Mouse (Mus musculus): ENCODE data around the gene Sirt6. TPM values are rescaled to one million over a fixed set of nuclear protein-coding genes. Genes with fewer than 3 reads are reported as not detected.
"Not testable (repeated sequence)": the region's sequence is repeated elsewhere in the genome, so short reads cannot be mapped to it uniquely, and the experiment has no call there.

The Sirt6 gene
- total and polyA plus RNA-seq, 2 experiments from 2014 or later = 16.2 to 24.7 TPM

DNA sequence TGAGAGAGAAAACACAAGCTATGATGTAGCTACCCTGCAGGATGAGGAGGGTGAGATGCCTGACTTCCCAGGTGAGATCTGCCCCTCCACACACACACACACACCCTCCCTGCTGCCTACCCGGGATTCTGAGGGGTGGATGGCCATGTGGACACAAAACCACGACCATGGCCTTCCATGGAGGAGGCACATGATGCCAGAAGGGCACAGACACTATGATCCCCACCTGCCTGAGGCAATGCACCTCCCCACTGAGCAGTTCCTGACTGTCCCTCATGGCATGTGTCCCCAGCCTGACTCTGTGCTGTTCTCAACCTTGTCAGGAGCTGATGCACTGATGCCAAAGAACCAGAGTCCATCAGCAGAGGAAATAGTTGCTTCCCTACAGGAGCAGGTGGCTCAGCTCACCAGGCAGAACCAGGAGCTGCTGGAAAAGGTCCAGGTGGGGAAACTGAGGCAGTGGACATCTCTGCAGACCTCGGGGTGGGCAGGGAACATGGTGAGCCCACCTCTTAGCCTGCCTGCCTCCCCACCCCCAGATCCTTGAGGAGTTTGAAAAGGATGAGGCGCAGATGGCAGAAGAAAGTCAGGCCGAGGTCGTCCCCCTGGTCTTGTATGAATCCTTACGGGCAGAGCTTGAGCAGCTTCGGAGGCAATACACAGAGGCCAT lies 14.5 kb upstream of the Sirt6 start:
- DNase-seq (ENCODE audit: low spot score) = no peak
- 73% methylated on average over 8 of the region's 8 CpGs for WGBS

DNA sequence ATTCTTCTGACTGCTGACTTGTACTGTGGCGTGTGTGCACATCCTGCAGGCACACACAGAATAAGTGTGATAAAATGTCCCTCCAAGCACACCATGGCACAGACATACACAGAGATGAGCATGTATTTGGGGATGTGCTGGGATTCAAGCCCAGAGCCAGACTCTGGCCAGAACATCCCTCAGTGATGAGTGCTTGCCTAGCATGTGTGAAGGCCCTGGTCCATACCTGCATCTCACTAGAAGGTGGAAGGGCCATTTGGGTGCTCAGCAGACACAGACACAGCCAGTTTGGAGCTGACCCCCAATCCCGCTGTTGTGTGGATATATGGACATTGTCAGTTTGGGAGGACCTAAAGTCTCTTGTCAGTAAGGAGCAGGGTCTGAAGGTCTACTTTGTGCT lies 14.0 kb upstream of the Sirt6 start:
- no peak for ATAC-seq (ENCODE audit: insufficient read depth, low read depth)
- Histone ChIP-seq H3K9ac (replicated peaks; ENCODE audit: low read depth, low read length) (0 out of 2 replicates have a peak overlapping the region, but pooled peaks have one; percentile 80), H3K4me1 (ENCODE audit: control insufficient read depth, insufficient read depth) (peaks cover 14% of the 10 kb centered on the region), H3K27me3 (ENCODE audit: control insufficient read depth, insufficient read depth, low read length) (no peaks in the 10 kb centered on the region), H3K36me3 (replicated peaks; ENCODE audit: control insufficient read depth, insufficient read depth, low read length) (no peaks in the 10 kb centered on the region), H3K4me2 (ENCODE audit: low read depth, low read length) (no peak overlapping the region), H3K4me3 (ENCODE audit: low read depth, low read length) (no peak overlapping the region), H3K9me3 (replicated peaks; ENCODE audit: control insufficient read depth, low read length) (no peaks in the 10 kb centered on the region), H3K27ac (ENCODE audit: low read depth) (no peak overlapping the region)
- DNase-seq (ENCODE audit: low spot score) = no peak
- TF ChIP-seq CTCF (IDR thresholded peaks at IDR 0.05; ENCODE audit: low read depth) (no peak), EP300 (IDR thresholded peaks at IDR 0.05; ENCODE audit: low read depth) (no peak)
- WGBS = 91% methylated on average over 2 of the region's 2 CpGs

More for the DNA sequence above, 14.5 kb upstream of the Sirt6 start:
- Histone ChIP-seq H3K4me2 (ENCODE audit: low read depth, low read length) (peak overlapping the region; percentile 81), H3K4me3 (ENCODE audit: low read depth, low read length) (peak overlapping the region; percentile 70), H3K36me3 (replicated peaks; ENCODE audit: control insufficient read depth, insufficient read depth, low read length) (no peaks in the 10 kb centered on the region), H3K27me3 (ENCODE audit: control insufficient read depth, insufficient read depth, low read length) (no peaks in the 10 kb centered on the region), H3K9me3 (replicated peaks; ENCODE audit: control insufficient read depth, low read length) (no peaks in the 10 kb centered on the region), H3K9ac (replicated peaks; ENCODE audit: low read depth, low read length) (peak overlapping the region; percentile 80; the same call in 1 of the 2 replicates), H3K4me1 (ENCODE audit: control insufficient read depth, insufficient read depth) (peaks cover 14% of the 10 kb centered on the region), H3K27ac (ENCODE audit: low read depth) (peak overlapping the region; percentile 91; the same call in 1 of the 2 replicates)
- ATAC-seq (ENCODE audit: insufficient read depth, low read depth) = no peak
- TF ChIP-seq EP300 (IDR thresholded peaks at IDR 0.05; ENCODE audit: low read depth) (no peak), CTCF (IDR thresholded peaks at IDR 0.05; ENCODE audit: low read depth) (no peak)

- not testable (repeated sequence) for H3K4me3 ChIP-seq (ENCODE audit: low read depth, low read length); DNase-seq (ENCODE audit: low spot score); H3K27ac ChIP-seq (ENCODE audit: low read depth); H3K36me3 ChIP-seq (replicated peaks; ENCODE audit: control insufficient read depth, insufficient read depth, low read length); H3K27me3 ChIP-seq (ENCODE audit: control insufficient read depth, insufficient read depth, low read length); ATAC-seq (ENCODE audit: insufficient read depth, low read depth); H3K4me2 ChIP-seq (ENCODE audit: low read depth, low read length); H3K9me3 ChIP-seq (replicated peaks; ENCODE audit: control insufficient read depth, low read length); H3K9ac ChIP-seq (replicated peaks; ENCODE audit: low read depth, low read length)
- peaks cover 14% of the 10 kb centered on the region for H3K4me1 ChIP-seq (ENCODE audit: control insufficient read depth, insufficient read depth)
- 52% methylated on average over 4 of the region's 4 CpGs for WGBS
Measured at GRCm38 (mm10) chr10:81640825-81641224, 13.2 kb upstream of the Sirt6 start.

- Histone ChIP-seq H3K4me1 (ENCODE audit: control insufficient read depth, insufficient read depth) (peaks cover 14% of the 10 kb centered on the region), H3K9me3 (replicated peaks; ENCODE audit: control insufficient read depth, low read length) (no peaks in the 10 kb centered on the region), H3K27ac (ENCODE audit: low read depth) (no peak overlapping the region), H3K9ac (replicated peaks; ENCODE audit: low read depth, low read length) (no peak overlapping the region), H3K27me3 (ENCODE audit: control insufficient read depth, insufficient read depth, low read length) (no peaks in the 10 kb centered on the region), H3K4me2 (ENCODE audit: low read depth, low read length) (no peak overlapping the region), H3K4me3 (ENCODE audit: low read depth, low read length) (no peak overlapping the region), H3K36me3 (replicated peaks; ENCODE audit: control insufficient read depth, insufficient read depth, low read length) (no peaks in the 10 kb centered on the region)
- no peak for TF ChIP-seq CTCF (IDR thresholded peaks at IDR 0.05; ENCODE audit: low read depth)
- no peak for TF ChIP-seq EP300 (IDR thresholded peaks at IDR 0.05; ENCODE audit: low read depth)
- no peak for DNase-seq (ENCODE audit: low spot score)
- no peak for ATAC-seq (ENCODE audit: insufficient read depth, low read depth)
- WGBS = 68% methylated on average over 6 of the region's 6 CpGs
Measured at GRCm38 (mm10) chr10:81638101-81638500, 10.5 kb upstream of the Sirt6 start.

DNA sequence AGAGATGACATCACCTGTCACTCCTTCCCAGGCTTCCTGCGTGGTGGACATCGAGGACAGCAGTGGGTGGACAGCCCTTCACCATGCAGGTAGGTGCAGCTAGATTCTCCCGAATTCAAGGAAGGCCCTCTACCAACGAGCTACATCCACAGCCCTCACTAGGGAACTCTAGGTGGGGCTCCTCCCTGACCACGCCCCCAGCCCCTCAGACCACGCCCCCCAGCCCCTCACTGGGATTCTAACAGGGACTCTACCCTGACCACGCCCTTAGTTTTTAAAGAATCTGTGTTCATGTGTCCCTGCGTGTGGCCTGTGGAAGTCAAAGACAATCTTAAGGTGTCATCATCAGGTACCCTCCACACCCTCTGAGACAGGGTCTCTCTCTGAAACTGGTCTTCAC lies 8.7 kb upstream of the Sirt6 start:
- Histone ChIP-seq H3K36me3 (replicated peaks; ENCODE audit: control insufficient read depth, insufficient read depth, low read length) (no peaks in the 10 kb centered on the region), H3K9me3 (replicated peaks; ENCODE audit: control insufficient read depth, low read length) (no peaks in the 10 kb centered on the region), H3K4me1 (ENCODE audit: control insufficient read depth, insufficient read depth) (no peaks in the 10 kb centered on the region), H3K4me2 (ENCODE audit: low read depth, low read length) (no peak overlapping the region), H3K9ac (replicated peaks; ENCODE audit: low read depth, low read length) (no peak overlapping the region), H3K27ac (ENCODE audit: low read depth) (no peak overlapping the region), H3K27me3 (ENCODE audit: control insufficient read depth, insufficient read depth, low read length) (no peaks in the 10 kb centered on the region), H3K4me3 (ENCODE audit: low read depth, low read length) (no peak overlapping the region)
- WGBS = 16% methylated on average over 8 of the region's 8 CpGs
- ATAC-seq (ENCODE audit: insufficient read depth, low read depth) (no peak), DNase-seq (ENCODE audit: low spot score) (no peak)
- TF ChIP-seq EP300 (IDR thresholded peaks at IDR 0.05; ENCODE audit: low read depth) (no peak), CTCF (IDR thresholded peaks at IDR 0.05; ENCODE audit: low read depth) (no peak)

Data from heart, postnatal 0 days (tissue).